Mouse (Mus musculus): ENCODE data around the gene Sumo3. TPM values are rescaled to one million over a fixed set of nuclear protein-coding genes. Genes with fewer than 3 reads are reported as not detected.

Gene Sumo3
- polyA plus RNA-seq (2014; fragmentation: Illumina TruSeq; extraction: RNeasy Lipid Tissue Mini Kit (QIAGEN cat#74804); ENCODE audit: low read depth, low replicate concordance): 138 TPM

GRCm38 (mm10) chr10:77605908-77606826 is at the start of gene Sumo3, which contains the start of gene Gm49325:
TSS of gene Sumo3 (plus strand) at chr10:77606097.
TSS of gene Gm49325 (plus strand) at chr10:77606197.

GRCm38 (mm10) chr10:77581408-77582284 is 24.3 kb upstream of the Sumo3 start, which contains the start of gene Pttg1ip:
TSS of gene Pttg1ip (plus strand) at chr10:77581720.

GRCm38 (mm10) chr10:77622055-77622988 is 16.4 kb downstream of the Sumo3 start, which contains the start of gene Ube2g2:
TSS of gene Ube2g2 (plus strand) at chr10:77622275.

Other genes with a start within 250 kb of the Sumo3 start
- 9.5 TPM for gene Adarb1, start 187.8 kb upstream of the Sumo3 start, polyA plus RNA-seq (2014; fragmentation: Illumina TruSeq; extraction: RNeasy Lipid Tissue Mini Kit (QIAGEN cat#74804); ENCODE audit: low read depth, low replicate concordance)
- 18.3 TPM for gene Fam207a, start 90.3 kb upstream of the Sumo3 start, polyA plus RNA-seq (2014; fragmentation: Illumina TruSeq; extraction: RNeasy Lipid Tissue Mini Kit (QIAGEN cat#74804); ENCODE audit: low read depth, low replicate concordance)
- gene Itgb2, start 75.8 kb upstream of the Sumo3 start, polyA plus RNA-seq (2014; fragmentation: Illumina TruSeq; extraction: RNeasy Lipid Tissue Mini Kit (QIAGEN cat#74804); ENCODE audit: low read depth, low replicate concordance): 21.2 TPM
- 176 TPM for gene Pttg1ip, start 24.4 kb upstream of the Sumo3 start, polyA plus RNA-seq (2014; fragmentation: Illumina TruSeq; extraction: RNeasy Lipid Tissue Mini Kit (QIAGEN cat#74804); ENCODE audit: low read depth, low replicate concordance)
- gene Gm49325, start 100 bp downstream of the Sumo3 start, polyA plus RNA-seq (2014; fragmentation: Illumina TruSeq; extraction: RNeasy Lipid Tissue Mini Kit (QIAGEN cat#74804); ENCODE audit: low read depth, low replicate concordance): 3.7 TPM
- gene Ube2g2, start 16.2 kb downstream of the Sumo3 start, polyA plus RNA-seq (2014; fragmentation: Illumina TruSeq; extraction: RNeasy Lipid Tissue Mini Kit (QIAGEN cat#74804); ENCODE audit: low read depth, low replicate concordance): 41.8 TPM
- gene Tspear, start 80.5 kb downstream of the Sumo3 start, polyA plus RNA-seq (2014; fragmentation: Illumina TruSeq; extraction: RNeasy Lipid Tissue Mini Kit (QIAGEN cat#74804); ENCODE audit: low read depth, low replicate concordance): 0.27 TPM
- gene Gm19402, start 84.7 kb downstream of the Sumo3 start, polyA plus RNA-seq (2014; fragmentation: Illumina TruSeq; extraction: RNeasy Lipid Tissue Mini Kit (QIAGEN cat#74804); ENCODE audit: low read depth, low replicate concordance): not detected
- gene Gm9508, start 91.1 kb downstream of the Sumo3 start, polyA plus RNA-seq (2014; fragmentation: Illumina TruSeq; extraction: RNeasy Lipid Tissue Mini Kit (QIAGEN cat#74804); ENCODE audit: low read depth, low replicate concordance): not detected
- gene Gm10272, start 100.5 kb downstream of the Sumo3 start, polyA plus RNA-seq (2014; fragmentation: Illumina TruSeq; extraction: RNeasy Lipid Tissue Mini Kit (QIAGEN cat#74804); ENCODE audit: low read depth, low replicate concordance): not detected
- gene Gm10024, start 105.4 kb downstream of the Sumo3 start, polyA plus RNA-seq (2014; fragmentation: Illumina TruSeq; extraction: RNeasy Lipid Tissue Mini Kit (QIAGEN cat#74804); ENCODE audit: low read depth, low replicate concordance): not detected
- gene Gm10142, start 109.7 kb downstream of the Sumo3 start, polyA plus RNA-seq (2014; fragmentation: Illumina TruSeq; extraction: RNeasy Lipid Tissue Mini Kit (QIAGEN cat#74804); ENCODE audit: low read depth, low replicate concordance): not detected
- not detected for gene Krtap12-1, start 114.5 kb downstream of the Sumo3 start, polyA plus RNA-seq (2014; fragmentation: Illumina TruSeq; extraction: RNeasy Lipid Tissue Mini Kit (QIAGEN cat#74804); ENCODE audit: low read depth, low replicate concordance)
- not detected for gene Gm10100, start 120.4 kb downstream of the Sumo3 start, polyA plus RNA-seq (2014; fragmentation: Illumina TruSeq; extraction: RNeasy Lipid Tissue Mini Kit (QIAGEN cat#74804); ENCODE audit: low read depth, low replicate concordance)
- gene Gm18596, start 136.5 kb downstream of the Sumo3 start, polyA plus RNA-seq (2014; fragmentation: Illumina TruSeq; extraction: RNeasy Lipid Tissue Mini Kit (QIAGEN cat#74804); ENCODE audit: low read depth, low replicate concordance): not detected
- not detected for gene Gm9736, start 145.3 kb downstream of the Sumo3 start, polyA plus RNA-seq (2014; fragmentation: Illumina TruSeq; extraction: RNeasy Lipid Tissue Mini Kit (QIAGEN cat#74804); ENCODE audit: low read depth, low replicate concordance)
- gene Gm3233, start 153.6 kb downstream of the Sumo3 start, polyA plus RNA-seq (2014; fragmentation: Illumina TruSeq; extraction: RNeasy Lipid Tissue Mini Kit (QIAGEN cat#74804); ENCODE audit: low read depth, low replicate concordance): not detected
- gene Gm3238, start 165.2 kb downstream of the Sumo3 start, polyA plus RNA-seq (2014; fragmentation: Illumina TruSeq; extraction: RNeasy Lipid Tissue Mini Kit (QIAGEN cat#74804); ENCODE audit: low read depth, low replicate concordance): not detected
- not detected for gene Gm7138, start 170.8 kb downstream of the Sumo3 start, polyA plus RNA-seq (2014; fragmentation: Illumina TruSeq; extraction: RNeasy Lipid Tissue Mini Kit (QIAGEN cat#74804); ENCODE audit: low read depth, low replicate concordance)
- gene Gm3250, start 176.4 kb downstream of the Sumo3 start, polyA plus RNA-seq (2014; fragmentation: Illumina TruSeq; extraction: RNeasy Lipid Tissue Mini Kit (QIAGEN cat#74804); ENCODE audit: low read depth, low replicate concordance): not detected
- gene Gm7137, start 182.1 kb downstream of the Sumo3 start, polyA plus RNA-seq (2014; fragmentation: Illumina TruSeq; extraction: RNeasy Lipid Tissue Mini Kit (QIAGEN cat#74804); ENCODE audit: low read depth, low replicate concordance): not detected
- gene Gm9639, start 189.0 kb downstream of the Sumo3 start, polyA plus RNA-seq (2014; fragmentation: Illumina TruSeq; extraction: RNeasy Lipid Tissue Mini Kit (QIAGEN cat#74804); ENCODE audit: low read depth, low replicate concordance): not detected
- not detected for gene Gm19668, start 193.0 kb downstream of the Sumo3 start, polyA plus RNA-seq (2014; fragmentation: Illumina TruSeq; extraction: RNeasy Lipid Tissue Mini Kit (QIAGEN cat#74804); ENCODE audit: low read depth, low replicate concordance)
- gene Gm9507, start 205.7 kb downstream of the Sumo3 start, polyA plus RNA-seq (2014; fragmentation: Illumina TruSeq; extraction: RNeasy Lipid Tissue Mini Kit (QIAGEN cat#74804); ENCODE audit: low read depth, low replicate concordance): not detected
- not detected for gene Gm2696, start 208.6 kb downstream of the Sumo3 start, polyA plus RNA-seq (2014; fragmentation: Illumina TruSeq; extraction: RNeasy Lipid Tissue Mini Kit (QIAGEN cat#74804); ENCODE audit: low read depth, low replicate concordance)
- not detected for gene Krtap10-4, start 221.0 kb downstream of the Sumo3 start, polyA plus RNA-seq (2014; fragmentation: Illumina TruSeq; extraction: RNeasy Lipid Tissue Mini Kit (QIAGEN cat#74804); ENCODE audit: low read depth, low replicate concordance)
- not detected for gene Krtap10-10, start 229.8 kb downstream of the Sumo3 start, polyA plus RNA-seq (2014; fragmentation: Illumina TruSeq; extraction: RNeasy Lipid Tissue Mini Kit (QIAGEN cat#74804); ENCODE audit: low read depth, low replicate concordance)
- gene Gm36176, start 240.7 kb downstream of the Sumo3 start, polyA plus RNA-seq (2014; fragmentation: Illumina TruSeq; extraction: RNeasy Lipid Tissue Mini Kit (QIAGEN cat#74804); ENCODE audit: low read depth, low replicate concordance): not detected
- gene Gm10318, start 246.8 kb downstream of the Sumo3 start, polyA plus RNA-seq (2014; fragmentation: Illumina TruSeq; extraction: RNeasy Lipid Tissue Mini Kit (QIAGEN cat#74804); ENCODE audit: low read depth, low replicate concordance): not detected